11 mouse cellular contexts compared by ENCODE assay signal in the genomic region with DNA sequence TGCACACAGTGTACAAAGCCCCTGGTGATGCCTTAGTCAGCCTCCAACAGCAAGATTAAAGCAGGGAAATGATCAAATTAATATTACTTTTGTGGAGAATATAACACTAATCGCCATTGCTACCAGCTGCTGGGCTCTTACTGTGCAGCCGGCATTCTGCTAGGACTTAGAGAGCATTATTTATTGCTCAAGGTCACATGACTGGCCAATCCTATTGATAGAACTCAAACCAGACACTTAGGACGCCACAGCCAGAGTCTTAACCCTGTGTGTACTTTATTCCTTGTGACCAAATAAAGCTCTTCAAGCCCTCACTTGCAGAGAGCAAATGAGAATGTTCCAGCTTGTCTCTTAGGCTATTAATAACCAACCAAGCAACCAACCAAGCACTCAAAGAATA.
DNase-seq lines count a peak whose midpoint lies in the region; ATAC-seq and TF ChIP-seq lines count a peak whose summit lies in the region.
"Had no signal": no experiment of that assay in that cellular context is flagged by ENCODE, and none has a peak within 500 bp of the region (broad histone marks: within the 10 kb centered on the region; RNA-seq: fewer than 3 reads in every experiment).

No protein-coding gene starts in this region.

- TF ChIP-seq CTCF in testis, adult 2 months (IDR thresholded peaks at IDR 0.05; ENCODE audit: control insufficient read depth, insufficient read depth, insufficient replicate concordance, low read depth, low read length), result no peak

- no peak overlapping the region for H3K4me2 ChIP-seq in limb, embryonic 13.5 days (replicated peaks)
- H3K4me2 ChIP-seq: liver, embryonic 13.5 days had no signal

- peak; percentile 59 for ATAC-seq in limb, embryonic 13.5 days (ENCODE audit: low FRiP score, low read depth)
- ATAC-seq: forebrain, embryonic 16.5 days had no signal

- H3K4me3 ChIP-seq in testis, adult 2 months (ENCODE audit: control insufficient read depth, low read depth, low read length), result no peak overlapping the region
- H3K4me3 ChIP-seq in limb, embryonic 13.5 days, result no peak overlapping the region
- H3K4me3 ChIP-seq: liver, embryonic 13.5 days had no signal

- DNase-seq in heart, adult 11 months, result peak; percentile 90
- no peak for DNase-seq in heart, postnatal 25 days (ENCODE audit: low spot score)
- DNase-seq in testis, postnatal 14 days (ENCODE audit: low spot score), result no peak
- no peak for DNase-seq in right cerebral cortex, postnatal 36 days (ENCODE audit: low spot score in 2 of 2)
- no peak for DNase-seq in cerebellum, adult 8-10 months
- no peak for DNase-seq in cerebellum, postnatal 4 days (ENCODE audit: low spot score in 2 of 2)
- DNase-seq: cerebellum, postnatal 10 days; liver, embryonic 13.5 days had no signal

- H3K27ac ChIP-seq in testis, adult 2 months (ENCODE audit: control insufficient read depth, insufficient read depth, low read depth, low read length), result peak overlapping the region; percentile 41; the same call in 1 of the 2 replicates
- no peak overlapping the region for H3K27ac ChIP-seq in limb, embryonic 13.5 days
- H3K27ac ChIP-seq: liver, embryonic 13.5 days had no signal

- no peaks in the 10 kb centered on the region for H3K36me3 ChIP-seq in testis, adult 2 months (ENCODE audit: control insufficient read depth, insufficient read depth, low read length)
- H3K36me3 ChIP-seq in limb, embryonic 13.5 days, result no peaks in the 10 kb centered on the region
- H3K36me3 ChIP-seq: liver, embryonic 13.5 days had no signal

- TF ChIP-seq POLR2A in testis, adult 2 months (IDR thresholded peaks at IDR 0.05; ENCODE audit: control insufficient read depth, low read depth, low read length), result no peak

- intact Hi-C loops in heart, postnatal 25 days (cut with DNase I), result loop anchor here (10.0 kb wide), 2 partner anchors 127 to 177 kb away; a partner anchor contains a TSS

- WGBS in limb, embryonic 13.5 days, result 9% methylated on average over 3 of the region's 3 CpGs

- H3K9ac ChIP-seq in limb, embryonic 13.5 days, result no peak overlapping the region
- H3K9ac ChIP-seq: liver, embryonic 13.5 days had no signal

- no peaks in the 10 kb centered on the region for H3K27me3 ChIP-seq in testis, adult 2 months (ENCODE audit: control insufficient read depth, insufficient read depth, low read length)
- H3K27me3 ChIP-seq in limb, embryonic 13.5 days, result no peaks in the 10 kb centered on the region
- H3K27me3 ChIP-seq: liver, embryonic 13.5 days had no signal

- H3K4me1 ChIP-seq in testis, adult 2 months (ENCODE audit: control insufficient read depth, insufficient read depth, low read length), result no peaks in the 10 kb centered on the region
- H3K4me1 ChIP-seq in limb, embryonic 13.5 days, result peaks cover 8% of the 10 kb centered on the region; the same call in 1 of the 2 replicates
- H3K4me1 ChIP-seq: liver, embryonic 13.5 days had no signal

- H3K9me3 ChIP-seq in limb, embryonic 13.5 days, result no peaks in the 10 kb centered on the region
- H3K9me3 ChIP-seq: liver, embryonic 13.5 days had no signal
